Mouse (Mus musculus) MEL (cell line): ENCODE measurements at regions not wholly inside any gene's neighbourhood (a gene's known extent, or its start where the extent isn't known, plus 50 kb on each side); places are given as distances from the start of the nearest gene placed in this dataset.

Source experiments
- DNase-seq: peaks from one replicate; pipeline ENCODE4 v3.0.0; 2011; ENCODE audit warnings: low read depth, low spot score
- H3K27ac ChIP-seq: 2 replicates; pipeline ENCODE4 v1.5.1; 2012; ENCODE audit warnings: low read depth, mild to moderate bottlenecking, control low read depth, low read length, moderate library complexity; ENCODE audit not compliant: control insufficient read depth
- H3K27me3 ChIP-seq, 2 experiments: fragments of 150-350 bp in 1 of 2; sonication (generic) in 1 of 2; 2 replicates each; pipeline ENCODE4 v1.6.1; 2012; ENCODE audit warnings: low read length in 2 of 2, mild to moderate bottlenecking in 2 of 2, improper control_type of control experiment in 1 of 2, moderate library complexity in 1 of 2; ENCODE audit not compliant: insufficient read depth in 2 of 2, control insufficient read depth in 1 of 2
- H3K36me3 ChIP-seq, 2 experiments: 2 replicates each; pipeline ENCODE4 v1.6.1; 2012 to 2014; ENCODE audit warnings: low read length in 2 of 2, improper control_type of control experiment in 1 of 2, inconsistent platforms in 1 of 2, mild to moderate bottlenecking in 1 of 2; ENCODE audit not compliant: insufficient read depth in 2 of 2, control insufficient read depth in 1 of 2
- H3K4me1 ChIP-seq, 2 experiments: fragments of 150-350 bp in 1 of 2; sonication (generic) in 1 of 2; 2 replicates each; pipeline ENCODE4 v1.6.1; 2012; ENCODE audit warnings: low read length in 2 of 2, improper control_type of control experiment in 1 of 2, mild to moderate bottlenecking in 1 of 2; ENCODE audit not compliant: insufficient read depth in 2 of 2, control insufficient read depth in 1 of 2
- H3K4me3 ChIP-seq, 2 experiments: fragments of 150-350 bp in 1 of 2; sonication (generic) in 1 of 2; 2 replicates each; pipeline ENCODE4 v1.5.1; 2012; ENCODE audit warnings: low read depth in 2 of 2, low read length in 2 of 2, mild to moderate bottlenecking in 2 of 2, moderate library complexity in 2 of 2, control low read depth in 1 of 2, improper control_type of control experiment in 1 of 2; ENCODE audit not compliant: control insufficient read depth in 1 of 2, insufficient read depth in 1 of 2
- H3K79me2 ChIP-seq: 2 replicates; pipeline ENCODE4 v1.6.1; 2012; ENCODE audit warnings: mild to moderate bottlenecking, low read length, moderate library complexity; ENCODE audit not compliant: control insufficient read depth, poor library complexity, insufficient read depth
- H3K9ac ChIP-seq: 2 replicates; pipeline ENCODE4 v1.6.1; 2012; ENCODE audit warnings: low read depth, mild to moderate bottlenecking, control low read depth, low read length, moderate library complexity; ENCODE audit not compliant: control insufficient read depth, poor library complexity, severe bottlenecking
- H3K9me3 ChIP-seq: fragments of 150-350 bp; sonication (generic); replicated peaks from 2 replicates; pipeline ENCODE4 v1.6.1; 2012; ENCODE audit warnings: mild to moderate bottlenecking, low read length, improper control_type of control experiment, moderate library complexity; ENCODE audit not compliant: insufficient read depth
- BHLHE40 ChIP-seq: IDR thresholded peaks from 2 replicates; pipeline ENCODE4 v1.6.1; 2012; ENCODE audit warnings: low read depth, mild to moderate bottlenecking, inconsistent platforms, low read length, improper control_type of control experiment, borderline replicate concordance
- CHD1 ChIP-seq: IDR thresholded peaks from 2 replicates; pipeline ENCODE4 v1.6.1; 2012; ENCODE audit warnings: low read depth, mild to moderate bottlenecking, inconsistent platforms, low read length, improper control_type of control experiment
- CHD2 ChIP-seq: IDR thresholded peaks from 2 replicates; pipeline ENCODE4 v1.6.1; 2011; ENCODE audit warnings: low read length, improper control_type of control experiment
- CTCF ChIP-seq, 3 experiments: IDR thresholded peaks in 2 of 3; conservative IDR thresholded peaks in 1 of 3; 2 replicates each; pipeline ENCODE4 v1.5.1; 2011 to 2012; ENCODE audit warnings: low read length in 3 of 3, low read depth in 2 of 3, mild to moderate bottlenecking in 2 of 3, improper control_type of control experiment in 1 of 3, inconsistent platforms in 1 of 3, mixed read lengths in 1 of 3, moderate library complexity in 1 of 3; ENCODE audit not compliant: control insufficient read depth in 1 of 3, insufficient read depth in 1 of 3, poor library complexity in 1 of 3, severe bottlenecking in 1 of 3
- GATA1 ChIP-seq: IDR thresholded peaks from 2 replicates; pipeline ENCODE4 v1.6.1; 2011; ENCODE audit warnings: low read depth, low read length, improper control_type of control experiment
- HCFC1 ChIP-seq: IDR thresholded peaks from 2 replicates; pipeline ENCODE4 v1.6.1; 2012; ENCODE audit warnings: low read depth, mild to moderate bottlenecking, inconsistent platforms, low read length, improper control_type of control experiment, moderate library complexity
- JUND ChIP-seq: IDR thresholded peaks from 2 replicates; pipeline ENCODE4 v1.6.1; 2011; ENCODE audit warnings: low read depth, mild to moderate bottlenecking, improper control_type of control experiment, low read length
- KAT2A ChIP-seq: conservative IDR thresholded peaks from 2 replicates; pipeline ENCODE4 v1.6.1; 2012; ENCODE audit warnings: low read depth, low read length, improper control_type of control experiment, inconsistent platforms
- MAFK ChIP-seq: IDR thresholded peaks from 2 replicates; pipeline ENCODE4 v1.6.1; 2011; ENCODE audit warnings: low read depth, mild to moderate bottlenecking, low read length, improper control_type of control experiment, borderline replicate concordance
- MAX ChIP-seq: IDR thresholded peaks from 2 replicates; pipeline ENCODE4 v1.6.1; 2011; ENCODE audit warnings: low read length, improper control_type of control experiment
- MXI1 ChIP-seq: IDR thresholded peaks from 2 replicates; pipeline ENCODE4 v1.6.1; 2011; ENCODE audit warnings: mild to moderate bottlenecking, low read depth, low read length, improper control_type of control experiment
- MYB ChIP-seq: IDR thresholded peaks from 2 replicates; pipeline ENCODE4 v1.6.1; 2011; ENCODE audit warnings: mild to moderate bottlenecking, low read depth, low read length, improper control_type of control experiment
- NELFE ChIP-seq: IDR thresholded peaks from 2 replicates; pipeline ENCODE4 v1.6.1; 2011; ENCODE audit warnings: low read depth, low read length, improper control_type of control experiment
- NRF1 ChIP-seq: IDR thresholded peaks from 2 replicates; pipeline ENCODE4 v1.6.1; 2014; ENCODE audit warnings: low read depth, mild to moderate bottlenecking, inconsistent platforms, low read length, improper control_type of control experiment, moderate library complexity; ENCODE audit not compliant: poor library complexity, insufficient read depth, severe bottlenecking
- POLR2AphosphoS2 ChIP-seq: IDR thresholded peaks from 2 replicates; pipeline ENCODE4 v1.6.1; 2011; ENCODE audit warnings: low read length, improper control_type of control experiment
- POLR2AphosphoS5 ChIP-seq: IDR thresholded peaks from 2 replicates; pipeline ENCODE4 v1.6.1; 2012; ENCODE audit warnings: low read depth, borderline replicate concordance, mild to moderate bottlenecking, inconsistent platforms, low read length, moderate library complexity, mixed read lengths
- RAD21 ChIP-seq: IDR thresholded peaks from 2 replicates; pipeline ENCODE4 v1.6.1; 2011; ENCODE audit warnings: mild to moderate bottlenecking, low read depth, low read length, improper control_type of control experiment
- RCOR1 ChIP-seq: IDR thresholded peaks from 2 replicates; pipeline ENCODE4 v1.6.1; 2012; ENCODE audit warnings: low read depth, mild to moderate bottlenecking, inconsistent platforms, low read length, improper control_type of control experiment
- TAL1 ChIP-seq: IDR thresholded peaks from 2 replicates; pipeline ENCODE4 v1.6.1; 2012; ENCODE audit warnings: mild to moderate bottlenecking, inconsistent platforms, low read length, moderate library complexity, mixed read lengths
- TBP ChIP-seq: IDR thresholded peaks from 2 replicates; pipeline ENCODE4 v1.8.0; 2011; ENCODE audit warnings: low read depth, low read length, improper control_type of control experiment
- TCF12 ChIP-seq: IDR thresholded peaks from 2 replicates; pipeline ENCODE4 v1.6.1; 2014; ENCODE audit warnings: low read depth, mild to moderate bottlenecking, inconsistent platforms, low read length, improper control_type of control experiment, moderate library complexity
- UBTF ChIP-seq: IDR thresholded peaks from 2 replicates; pipeline ENCODE4 v1.6.1; 2012; ENCODE audit warnings: low read depth, mild to moderate bottlenecking, inconsistent platforms, low read length, improper control_type of control experiment, moderate library complexity, borderline replicate concordance; ENCODE audit not compliant: insufficient read depth
- ZC3H11A ChIP-seq: IDR thresholded peaks from 2 replicates; pipeline ENCODE4 v1.6.1; 2012; ENCODE audit warnings: low read depth, mild to moderate bottlenecking, inconsistent platforms, low read length, improper control_type of control experiment
- ZNF384 ChIP-seq: IDR thresholded peaks from 2 replicates; pipeline ENCODE4 v1.6.1; 2012; ENCODE audit warnings: low read depth, mild to moderate bottlenecking, inconsistent platforms, low read length, improper control_type of control experiment

GRCm38 (mm10) chr10:67657305-67657704 is 108.5 kb upstream of the Ado start:
- H3K27ac ChIP-seq, result no peak overlapping the region

GRCm38 (mm10) chr10:67654518-67654917 is 105.8 kb upstream of the Ado start:
- DNase-seq, result no peak
- no peaks in the 10 kb centered on the region; a peak in 1 of 4 replicates for H3K27me3 ChIP-seq
- no peak overlapping the region for H3K9ac ChIP-seq
- TF ChIP-seq UBTF (no peak), ZC3H11A (no peak), HCFC1 (no peak)
- H3K27ac ChIP-seq, result no peak overlapping the region
- H3K9me3 ChIP-seq, result no peaks in the 10 kb centered on the region
- H3K4me3 ChIP-seq, result no peak overlapping the region
- H3K79me2 ChIP-seq, result no peaks in the 10 kb centered on the region
- no peaks in the 10 kb centered on the region for H3K36me3 ChIP-seq
- no peaks in the 10 kb centered on the region for H3K4me1 ChIP-seq

More at GRCm38 (mm10) chr10:67657305-67657704, 108.5 kb upstream of the Ado start:
- no peak for DNase-seq
- Histone ChIP-seq H3K27me3 (no peaks in the 10 kb centered on the region; a peak in 1 of 4 replicates), H3K79me2 (no peaks in the 10 kb centered on the region), H3K4me3 (no peak overlapping the region), H3K4me1 (no peaks in the 10 kb centered on the region)
- TF ChIP-seq TAL1 (no peak), MAFK (no peak), POLR2AphosphoS2 (no peak), MAX (no peak), MYB (no peak), RAD21 (no peak), ZNF384 (no peak), BHLHE40 (no peak), NRF1 (no peak), MXI1 (no peak), TBP (no peak)
- TF ChIP-seq, all 39 proteins: peak for 0
- Histone ChIP-seq H3K9ac (no peak overlapping the region), H3K36me3 (no peaks in the 10 kb centered on the region), H3K9me3 (no peaks in the 10 kb centered on the region)

- Histone ChIP-seq H3K9ac (no peak overlapping the region), H3K4me1 (no peaks in the 10 kb centered on the region), H3K27me3 (no peaks in the 10 kb centered on the region; a peak in 1 of 4 replicates), H3K27ac (no peak overlapping the region), H3K4me3 (no peak overlapping the region), H3K9me3 (no peaks in the 10 kb centered on the region), H3K36me3 (no peaks in the 10 kb centered on the region), H3K79me2 (no peaks in the 10 kb centered on the region)
- TF ChIP-seq MAX (no peak), MYB (no peak), CHD1 (no peak), CHD2 (no peak), KAT2A (no peak), POLR2AphosphoS5 (no peak), NELFE (no peak), CTCF (IDR thresholded peaks at IDR 0.05 in 2 of 3, conservative IDR thresholded peaks at IDR 0.05 in 1 of 3; ENCODE audit: control insufficient read depth in 1 of 3, insufficient read depth in 1 of 3, low read depth in 2 of 3, low read length in 3 of 3, poor library complexity in 1 of 3, severe bottlenecking in 1 of 3) (no peak), GATA1 (no peak), RCOR1 (no peak), RAD21 (no peak), ZC3H11A (no peak), TCF12 (no peak), ZNF384 (no peak), TAL1 (no peak), JUND (no peak)
- no peak for DNase-seq
Observed at GRCm38 (mm10) chr10:67652300-67652699, 103.5 kb upstream of the Ado start.
